Mouse (Mus musculus) MEL (cell line): ENCODE results near the gene Dgat2. TPM values are rescaled to one million over a fixed set of nuclear protein-coding genes. Genes with fewer than 3 reads are reported as not detected.

Source experiments
- DNase-seq: peaks from one replicate; pipeline ENCODE4 v3.0.0; 2011; ENCODE audit warnings: low read depth, low spot score
- H3K27ac ChIP-seq: 2 replicates; pipeline ENCODE4 v1.5.1; 2012; ENCODE audit warnings: low read depth, mild to moderate bottlenecking, control low read depth, low read length, moderate library complexity; ENCODE audit not compliant: control insufficient read depth
- H3K27me3 ChIP-seq, 2 experiments: fragments of 150-350 bp in 1 of 2; sonication (generic) in 1 of 2; 2 replicates each; pipeline ENCODE4 v1.6.1; 2012; ENCODE audit warnings: low read length in 2 of 2, mild to moderate bottlenecking in 2 of 2, improper control_type of control experiment in 1 of 2, moderate library complexity in 1 of 2; ENCODE audit not compliant: insufficient read depth in 2 of 2, control insufficient read depth in 1 of 2
- H3K36me3 ChIP-seq, 2 experiments: 2 replicates each; pipeline ENCODE4 v1.6.1; 2012 to 2014; ENCODE audit warnings: low read length in 2 of 2, improper control_type of control experiment in 1 of 2, inconsistent platforms in 1 of 2, mild to moderate bottlenecking in 1 of 2; ENCODE audit not compliant: insufficient read depth in 2 of 2, control insufficient read depth in 1 of 2
- H3K4me1 ChIP-seq, 2 experiments: fragments of 150-350 bp in 1 of 2; sonication (generic) in 1 of 2; 2 replicates each; pipeline ENCODE4 v1.6.1; 2012; ENCODE audit warnings: low read length in 2 of 2, improper control_type of control experiment in 1 of 2, mild to moderate bottlenecking in 1 of 2; ENCODE audit not compliant: insufficient read depth in 2 of 2, control insufficient read depth in 1 of 2
- H3K4me3 ChIP-seq, 2 experiments: fragments of 150-350 bp in 1 of 2; sonication (generic) in 1 of 2; 2 replicates each; pipeline ENCODE4 v1.5.1; 2012; ENCODE audit warnings: low read depth in 2 of 2, low read length in 2 of 2, mild to moderate bottlenecking in 2 of 2, moderate library complexity in 2 of 2, control low read depth in 1 of 2, improper control_type of control experiment in 1 of 2; ENCODE audit not compliant: control insufficient read depth in 1 of 2, insufficient read depth in 1 of 2
- H3K79me2 ChIP-seq: 2 replicates; pipeline ENCODE4 v1.6.1; 2012; ENCODE audit warnings: mild to moderate bottlenecking, low read length, moderate library complexity; ENCODE audit not compliant: control insufficient read depth, poor library complexity, insufficient read depth
- H3K9ac ChIP-seq: 2 replicates; pipeline ENCODE4 v1.6.1; 2012; ENCODE audit warnings: low read depth, mild to moderate bottlenecking, control low read depth, low read length, moderate library complexity; ENCODE audit not compliant: control insufficient read depth, poor library complexity, severe bottlenecking
- H3K9me3 ChIP-seq: fragments of 150-350 bp; sonication (generic); replicated peaks from 2 replicates; pipeline ENCODE4 v1.6.1; 2012; ENCODE audit warnings: mild to moderate bottlenecking, low read length, improper control_type of control experiment, moderate library complexity; ENCODE audit not compliant: insufficient read depth
- BHLHE40 ChIP-seq: IDR thresholded peaks from 2 replicates; pipeline ENCODE4 v1.6.1; 2012; ENCODE audit warnings: low read depth, mild to moderate bottlenecking, inconsistent platforms, low read length, improper control_type of control experiment, borderline replicate concordance
- CTCF ChIP-seq, 3 experiments: IDR thresholded peaks in 2 of 3; conservative IDR thresholded peaks in 1 of 3; 2 replicates each; pipeline ENCODE4 v1.5.1; 2011 to 2012; ENCODE audit warnings: low read length in 3 of 3, low read depth in 2 of 3, mild to moderate bottlenecking in 2 of 3, improper control_type of control experiment in 1 of 3, inconsistent platforms in 1 of 3, mixed read lengths in 1 of 3, moderate library complexity in 1 of 3; ENCODE audit not compliant: control insufficient read depth in 1 of 3, insufficient read depth in 1 of 3, poor library complexity in 1 of 3, severe bottlenecking in 1 of 3
- GATA1 ChIP-seq: IDR thresholded peaks from 2 replicates; pipeline ENCODE4 v1.6.1; 2011; ENCODE audit warnings: low read depth, low read length, improper control_type of control experiment
- HCFC1 ChIP-seq: IDR thresholded peaks from 2 replicates; pipeline ENCODE4 v1.6.1; 2012; ENCODE audit warnings: low read depth, mild to moderate bottlenecking, inconsistent platforms, low read length, improper control_type of control experiment, moderate library complexity
- KAT2A ChIP-seq: conservative IDR thresholded peaks from 2 replicates; pipeline ENCODE4 v1.6.1; 2012; ENCODE audit warnings: low read depth, low read length, improper control_type of control experiment, inconsistent platforms
- MAX ChIP-seq: IDR thresholded peaks from 2 replicates; pipeline ENCODE4 v1.6.1; 2011; ENCODE audit warnings: low read length, improper control_type of control experiment
- MEF2A ChIP-seq: IDR thresholded peaks from 2 replicates; pipeline ENCODE4 v1.6.1; 2014; ENCODE audit warnings: low read depth, mild to moderate bottlenecking, inconsistent platforms, low read length, improper control_type of control experiment; ENCODE audit not compliant: poor library complexity, insufficient replicate concordance, severe bottlenecking; ENCODE audit errors: extremely low read depth
- MYB ChIP-seq: IDR thresholded peaks from 2 replicates; pipeline ENCODE4 v1.6.1; 2011; ENCODE audit warnings: mild to moderate bottlenecking, low read depth, low read length, improper control_type of control experiment
- MYC ChIP-seq: IDR thresholded peaks from 2 replicates; pipeline ENCODE4 v1.6.1; 2011; ENCODE audit warnings: low read depth, mild to moderate bottlenecking, low read length, improper control_type of control experiment, moderate library complexity
- POLR2A ChIP-seq, 2 experiments: IDR thresholded peaks; 2 replicates each; pipeline ENCODE4 v1.6.1; 2011 to 2012; ENCODE audit warnings: low read length in 2 of 2, mild to moderate bottlenecking in 2 of 2, control low read depth in 1 of 2, improper control_type of control experiment in 1 of 2, low read depth in 1 of 2, moderate library complexity in 1 of 2; ENCODE audit not compliant: control insufficient read depth in 1 of 2, insufficient read depth in 1 of 2, poor library complexity in 1 of 2
- RAD21 ChIP-seq: IDR thresholded peaks from 2 replicates; pipeline ENCODE4 v1.6.1; 2011; ENCODE audit warnings: mild to moderate bottlenecking, low read depth, low read length, improper control_type of control experiment
- RCOR1 ChIP-seq: IDR thresholded peaks from 2 replicates; pipeline ENCODE4 v1.6.1; 2012; ENCODE audit warnings: low read depth, mild to moderate bottlenecking, inconsistent platforms, low read length, improper control_type of control experiment
- SIN3A ChIP-seq: IDR thresholded peaks from 2 replicates; pipeline ENCODE4 v1.6.1; 2012; ENCODE audit warnings: low read length, improper control_type of control experiment, inconsistent platforms
- ZC3H11A ChIP-seq: IDR thresholded peaks from 2 replicates; pipeline ENCODE4 v1.6.1; 2012; ENCODE audit warnings: low read depth, mild to moderate bottlenecking, inconsistent platforms, low read length, improper control_type of control experiment
- ZKSCAN1 ChIP-seq: IDR thresholded peaks from 2 replicates; pipeline ENCODE4 v1.6.1; 2012; ENCODE audit warnings: low read depth, mild to moderate bottlenecking, inconsistent platforms, low read length, improper control_type of control experiment, moderate library complexity
- ZMIZ1 ChIP-seq: IDR thresholded peaks from 2 replicates; pipeline ENCODE4 v1.6.1; 2012; ENCODE audit warnings: low read depth, mild to moderate bottlenecking, inconsistent platforms, low read length, improper control_type of control experiment, moderate library complexity
- polyA plus RNA-seq, 2 experiments: library from polyadenylated mRNA; stranded (reverse) in 1 of 2; unstranded in 1 of 2; fragments of >175 nt in 1 of 2; fragments of >200 nt in 1 of 2; gene quantifications; 2 replicates each; pipeline versions ENCODE4 v1.2.1 to v1.2.4; 2012; ENCODE audit warnings: low replicate concordance in 2 of 2, low read depth in 1 of 2; ENCODE audit not compliant: insufficient read length in 2 of 2, insufficient read depth in 1 of 2, missing spikeins in 1 of 2
- total RNA-seq: library from RNA; depleted of rRNA; stranded (reverse); fragments of 300-350 nt; gene quantifications from 2 replicates; pipeline ENCODE4 v1.2.3, GENCODE M21; 2012

Dgat2 gene
- total and polyA plus RNA-seq, 3 experiments = 4.1 to 7.7 TPM; not detected in 1

DNA sequence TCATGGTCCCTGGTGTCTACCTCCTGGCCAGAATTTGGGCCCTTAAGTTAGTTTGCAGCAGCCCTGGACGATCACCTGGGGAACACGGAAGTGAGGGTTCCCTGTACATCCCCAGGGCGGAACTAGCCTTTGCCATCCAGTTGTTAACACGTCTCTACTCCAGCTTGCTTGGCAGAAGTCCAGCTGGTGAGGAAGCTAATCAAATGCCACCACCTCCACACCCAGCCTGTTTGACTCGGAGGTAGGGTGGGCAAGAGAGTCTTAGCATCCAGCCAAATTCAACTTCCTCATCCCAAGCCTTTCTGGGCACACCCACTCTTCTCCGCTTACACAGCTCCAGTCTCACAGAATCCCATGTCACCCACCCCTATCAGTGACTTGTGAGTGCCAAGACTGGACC, 9.6 kb downstream of the Dgat2 start (continued):
- TF ChIP-seq RCOR1 (peak; percentile 8; the same call in 1 of the 2 replicates), ZMIZ1 (no peak), HCFC1 (peak; percentile 64; the same call in 1 of the 2 replicates), POLR2A (IDR thresholded peaks at IDR 0.05; ENCODE audit: control insufficient read depth in 1 of 2, insufficient read depth in 1 of 2, low read depth in 1 of 2, low read length in 2 of 2, poor library complexity in 1 of 2) (peak in 1 of 2 experiments; percentile 49; a peak in 1 of 4 replicates), SIN3A (peak; percentile 55)

DNA sequence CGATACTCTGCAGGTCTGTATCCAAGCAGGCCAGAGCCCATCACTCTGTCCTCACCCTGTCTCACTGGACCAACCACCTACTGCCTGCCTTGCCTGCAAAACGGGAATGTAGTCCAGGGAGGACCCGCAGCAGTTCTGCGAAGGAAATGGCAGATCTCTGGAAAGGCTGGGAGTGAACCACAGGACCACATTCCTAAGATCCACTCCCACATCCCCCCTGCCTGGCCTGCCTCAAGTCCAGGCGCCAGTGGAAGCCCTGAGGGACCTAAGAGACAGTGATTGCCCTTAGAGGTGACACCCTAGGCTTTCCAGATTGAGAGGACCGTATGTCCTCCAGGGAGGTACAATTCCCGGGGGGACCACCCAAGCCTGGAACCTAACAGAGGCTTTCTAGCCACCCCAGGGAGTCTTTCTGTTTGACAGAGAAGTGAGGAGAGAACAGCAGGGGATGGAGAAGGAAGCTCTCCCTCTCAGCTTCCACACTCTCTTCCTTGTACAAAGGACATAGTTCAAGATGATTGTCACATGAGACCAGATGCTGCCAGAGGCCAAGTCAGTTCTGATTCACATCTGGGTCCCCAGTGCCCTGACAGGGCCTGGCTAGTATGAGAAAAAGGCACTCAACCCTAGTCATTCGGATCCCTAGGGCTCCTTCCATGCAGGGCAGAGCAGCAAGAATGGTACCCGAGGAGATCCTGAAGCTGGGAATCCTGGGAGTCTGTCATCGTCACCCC, 10.6 kb downstream of the Dgat2 start:
- no peaks in the 10 kb centered on the region for H3K9me3 ChIP-seq
- H3K27ac ChIP-seq = no peak overlapping the region
- no peak overlapping the region for H3K4me3 ChIP-seq
- H3K27me3 ChIP-seq = no peaks in the 10 kb centered on the region
- no peak for DNase-seq
- H3K79me2 ChIP-seq = no peaks in the 10 kb centered on the region
- peaks cover 0 to 8% of the 10 kb centered on the region in 2 experiments; a peak in 2 of 4 replicates for H3K36me3 ChIP-seq
- peaks cover 2 to 21% of the 10 kb centered on the region in 2 experiments; a peak in 3 of 4 replicates for H3K4me1 ChIP-seq
- no peak overlapping the region for H3K9ac ChIP-seq
- TF ChIP-seq ZKSCAN1 = no peak
- no peak for TF ChIP-seq GATA1
- no peak for TF ChIP-seq MEF2A
- TF ChIP-seq CTCF (IDR thresholded peaks at IDR 0.05 in 2 of 3, conservative IDR thresholded peaks at IDR 0.05 in 1 of 3; ENCODE audit: control insufficient read depth in 1 of 3, insufficient read depth in 1 of 3, low read depth in 2 of 3, low read length in 3 of 3, poor library complexity in 1 of 3, severe bottlenecking in 1 of 3) = no peak
- no peak for TF ChIP-seq MYC
- TF ChIP-seq HCFC1 = no peak
- no peak for TF ChIP-seq RAD21
- no peak for TF ChIP-seq BHLHE40
- TF ChIP-seq RCOR1 = no peak
- no peak for TF ChIP-seq MYB
- TF ChIP-seq MAX = no peak
- no peak for TF ChIP-seq KAT2A
- no peak for TF ChIP-seq ZC3H11A

DNA sequence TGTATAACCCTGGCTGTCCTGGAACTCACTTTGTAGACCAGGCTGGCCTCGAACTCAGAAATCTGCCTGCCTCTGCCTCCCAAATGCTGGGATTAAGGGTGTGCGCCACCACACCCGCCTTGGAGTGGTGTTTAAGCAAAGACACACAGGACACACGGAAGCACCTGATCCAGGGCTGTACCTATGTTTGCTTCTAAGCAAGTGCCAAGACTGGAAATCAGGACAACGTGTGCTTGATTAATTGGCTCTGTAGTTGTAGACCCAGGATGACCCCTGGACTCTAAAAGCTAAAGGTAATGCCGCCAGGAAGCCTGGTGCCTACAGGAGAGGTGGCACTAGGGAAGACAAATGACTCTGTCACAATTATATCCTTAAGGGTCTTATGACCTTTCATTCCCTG, 12.0 kb downstream of the Dgat2 start:
- no peaks in the 10 kb centered on the region for H3K9me3 ChIP-seq
- H3K9ac ChIP-seq = no peak overlapping the region
- H3K27ac ChIP-seq = no peak overlapping the region
- no peak for DNase-seq
- TF ChIP-seq SIN3A (no peak), RCOR1 (no peak)
- no peaks in the 10 kb centered on the region for H3K27me3 ChIP-seq
- H3K79me2 ChIP-seq = no peaks in the 10 kb centered on the region
- no peak overlapping the region for H3K4me3 ChIP-seq
- peaks cover 0 to 8% of the 10 kb centered on the region in 2 experiments; a peak in 2 of 4 replicates for H3K36me3 ChIP-seq
- H3K4me1 ChIP-seq = peaks cover 2 to 21% of the 10 kb centered on the region in 2 experiments; a peak in 3 of 4 replicates
